Mouse (Mus musculus) hindbrain, postnatal 0 days (tissue): ENCODE measurements around the gene Obscn. TPM values are rescaled to one million over a fixed set of nuclear protein-coding genes. Genes with fewer than 3 reads are reported as not detected.
A peak's percentile ranks its signal among the peaks of the same experiment; 100 is the strongest.

Experiments
- ATAC-seq: fragments of 200-750 bp; cut with Nextera tagmentation; 2 replicates; pipeline ENCODE4 v1.8.0; 2017; ENCODE audit warnings: mild to moderate bottlenecking, moderate TSS enrichment, moderate library complexity
- DNase-seq: peaks from one replicate; pipeline ENCODE4 v3.0.0-alpha.2; 2015; ENCODE audit warnings: low spot score
- H3K27ac ChIP-seq: fragments of 300-500 bp; sonication (generic); 2 replicates; pipeline ENCODE4 v1.5.1; 2014; ENCODE audit warnings: mild to moderate bottlenecking
- H3K27me3 ChIP-seq: fragments of 300-500 bp; sonication (generic); 2 replicates; pipeline ENCODE4 v1.6.1; 2014; ENCODE audit warnings: low read length, mixed read lengths; ENCODE audit not compliant: insufficient read depth
- H3K36me3 ChIP-seq: fragments of 300-500 bp; sonication (generic); 2 replicates; pipeline ENCODE4 v1.6.1; 2014; ENCODE audit warnings: low read length, mixed read lengths; ENCODE audit not compliant: insufficient read depth
- H3K4me1 ChIP-seq: fragments of 300-500 bp; sonication (generic); 2 replicates; pipeline ENCODE4 v1.6.1; 2014; ENCODE audit warnings: antibody characterized with exemption, low read length, mixed read lengths; ENCODE audit not compliant: insufficient read depth
- H3K4me2 ChIP-seq: fragments of 300-500 bp; sonication (generic); 2 replicates; pipeline ENCODE4 v1.6.1; 2014; ENCODE audit warnings: low read depth, mild to moderate bottlenecking, low read length, moderate library complexity, mixed read lengths
- H3K4me3 ChIP-seq: fragments of 300-500 bp; sonication (generic); 2 replicates; pipeline ENCODE4 v1.5.1; 2014; ENCODE audit warnings: low read length
- H3K9ac ChIP-seq: fragments of 300-500 bp; sonication (generic); replicated peaks from 2 replicates; pipeline ENCODE4 v1.6.1; 2014; ENCODE audit warnings: mild to moderate bottlenecking, low read length, moderate library complexity, mixed read lengths
- H3K9me3 ChIP-seq: fragments of 300-500 bp; sonication (generic); 2 replicates; pipeline ENCODE4 v1.6.1; 2016; ENCODE audit warnings: low read length, mixed read lengths
- CTCF ChIP-seq: IDR thresholded peaks from 2 replicates; pipeline ENCODE4 v1.5.1; 2016; ENCODE audit warnings: antibody characterized with exemption, control low read depth, low read depth
- WGBS: fragments of 180-500 bp; shearing (Covaris S2); extraction: QIAGEN DNeasy Blood & Tissue Kit; methylation state at CpG from one replicate; pipeline ENCODE4 v1.1.7; 2014; 5-methylcytosine and 5-hydroxymethylcytosine counted together
- polyA plus RNA-seq: library from polyadenylated mRNA; unstranded; fragments of >200 nt; fragmentation: Nextera tagmentation; extraction: Ambion mirVana; gene quantifications from 2 replicates; pipeline ENCODE4 v1.2.1, GENCODE M21; 2015
- total RNA-seq: library from RNA; depleted of rRNA; stranded (reverse); fragments of >200 nt; gene quantifications from 2 replicates; pipeline ENCODE4 v1.2.3, GENCODE M21; 2014

Gene Obscn
- total and polyA plus RNA-seq, 2 experiments from 2014 or later: 0.41 to 2.8 TPM

GRCm38 (mm10) chr11:59068922-59069321, 67.3 kb downstream of the Obscn start:
- Histone ChIP-seq H3K4me3 (no peak overlapping the region), H3K9me3 (no peaks in the 10 kb centered on the region; the same call in 1 of the 2 replicates), H3K9ac (no peak overlapping the region), H3K36me3 (no peaks in the 10 kb centered on the region), H3K27me3 (no peaks in the 10 kb centered on the region), H3K27ac (no peak overlapping the region), H3K4me2 (no peak overlapping the region), H3K4me1 (no peaks in the 10 kb centered on the region)
- WGBS: 73% methylated on average over 8 of the region's 8 CpGs
- peak; percentile 9 for DNase-seq
- ATAC-seq: no peak
- TF ChIP-seq CTCF: no peak

GRCm38 (mm10) chr11:59068433-59068832, 67.8 kb downstream of the Obscn start:
- WGBS: 53% methylated on average over 1 of the region's 1 CpGs
- no peaks in the 10 kb centered on the region for H3K27me3 ChIP-seq

GRCm38 (mm10) chr11:59067921-59068320, 68.3 kb downstream of the Obscn start:
- no peak for ATAC-seq
- DNase-seq: no peak
- Histone ChIP-seq H3K4me2 (no peak overlapping the region), H3K36me3 (no peaks in the 10 kb centered on the region), H3K27ac (no peak overlapping the region), H3K9me3 (no peaks in the 10 kb centered on the region), H3K4me1 (no peaks in the 10 kb centered on the region), H3K4me3 (no peak overlapping the region), H3K9ac (no peak overlapping the region), H3K27me3 (no peaks in the 10 kb centered on the region)
- 72% methylated on average over 9 of the region's 9 CpGs for WGBS
- no peak for TF ChIP-seq CTCF

More at GRCm38 (mm10) chr11:59068433-59068832, 67.8 kb downstream of the Obscn start:
- TF ChIP-seq CTCF: no peak
- DNase-seq: no peak
- Histone ChIP-seq H3K36me3 (no peaks in the 10 kb centered on the region), H3K4me2 (no peak overlapping the region), H3K4me1 (no peaks in the 10 kb centered on the region), H3K4me3 (no peak overlapping the region), H3K9me3 (no peaks in the 10 kb centered on the region), H3K9ac (no peak overlapping the region), H3K27ac (no peak overlapping the region)
- no peak for ATAC-seq

- H3K4me1 ChIP-seq: no peaks in the 10 kb centered on the region
- H3K27ac ChIP-seq: no peak overlapping the region
- H3K36me3 ChIP-seq: no peaks in the 10 kb centered on the region
- no peak overlapping the region for H3K4me3 ChIP-seq
- no peaks in the 10 kb centered on the region for H3K9me3 ChIP-seq
- DNase-seq (no peak), ATAC-seq (no peak)
- H3K4me2 ChIP-seq: no peak overlapping the region
- 69% methylated on average over 3 of the region's 3 CpGs for WGBS
- H3K27me3 ChIP-seq: no peaks in the 10 kb centered on the region
- TF ChIP-seq CTCF: no peak
- no peak overlapping the region for H3K9ac ChIP-seq
These were observed 78.2 kb downstream of the Obscn start for GRCm38 (mm10) chr11:59058025-59058424.

GRCm38 (mm10) chr11:59051031-59051430, 85.2 kb downstream of the Obscn start:
- no peak for ATAC-seq

GRCm38 (mm10) chr11:59044703-59045330, 91.4 kb downstream of the Obscn start:
- ATAC-seq: no peak
- WGBS: 78% methylated on average over 15 of the region's 15 CpGs
- Histone ChIP-seq H3K27ac (no peak overlapping the region), H3K27me3 (no peaks in the 10 kb centered on the region), H3K4me2 (no peak overlapping the region), H3K36me3 (no peaks in the 10 kb centered on the region), H3K9ac (no peak overlapping the region), H3K4me1 (no peaks in the 10 kb centered on the region), H3K9me3 (no peaks in the 10 kb centered on the region), H3K4me3 (no peak overlapping the region)
- no peak for TF ChIP-seq CTCF
- peak; percentile 22 for DNase-seq

More at GRCm38 (mm10) chr11:59051031-59051430, 85.2 kb downstream of the Obscn start:
- H3K27me3 ChIP-seq: no peaks in the 10 kb centered on the region
- H3K4me1 ChIP-seq: no peaks in the 10 kb centered on the region
- H3K9ac ChIP-seq: no peak overlapping the region
- no peak for TF ChIP-seq CTCF
- no peak for DNase-seq
- H3K27ac ChIP-seq: no peak overlapping the region
- no peaks in the 10 kb centered on the region for H3K36me3 ChIP-seq
- no peak overlapping the region for H3K4me3 ChIP-seq
- H3K9me3 ChIP-seq: no peaks in the 10 kb centered on the region
- WGBS: 63% methylated on average over 9 of the region's 9 CpGs
- no peak overlapping the region for H3K4me2 ChIP-seq

GRCm38 (mm10) chr11:59029003-59029402, 107.2 kb downstream of the Obscn start:
- ATAC-seq: no peak
- WGBS: 94% methylated on average over 13 of the region's 13 CpGs
- no peaks in the 10 kb centered on the region for H3K36me3 ChIP-seq
- no peak overlapping the region for H3K4me3 ChIP-seq
- H3K27me3 ChIP-seq: no peaks in the 10 kb centered on the region
- H3K4me2 ChIP-seq: no peak overlapping the region
- no peak overlapping the region for H3K27ac ChIP-seq
- DNase-seq: no peak
- H3K4me1 ChIP-seq: no peaks in the 10 kb centered on the region
- H3K9ac ChIP-seq: no peak overlapping the region
- TF ChIP-seq CTCF: no peak
- no peaks in the 10 kb centered on the region for H3K9me3 ChIP-seq
